Mouse (Mus musculus): ENCODE measurements around the gene Rbbp5.

DNA sequence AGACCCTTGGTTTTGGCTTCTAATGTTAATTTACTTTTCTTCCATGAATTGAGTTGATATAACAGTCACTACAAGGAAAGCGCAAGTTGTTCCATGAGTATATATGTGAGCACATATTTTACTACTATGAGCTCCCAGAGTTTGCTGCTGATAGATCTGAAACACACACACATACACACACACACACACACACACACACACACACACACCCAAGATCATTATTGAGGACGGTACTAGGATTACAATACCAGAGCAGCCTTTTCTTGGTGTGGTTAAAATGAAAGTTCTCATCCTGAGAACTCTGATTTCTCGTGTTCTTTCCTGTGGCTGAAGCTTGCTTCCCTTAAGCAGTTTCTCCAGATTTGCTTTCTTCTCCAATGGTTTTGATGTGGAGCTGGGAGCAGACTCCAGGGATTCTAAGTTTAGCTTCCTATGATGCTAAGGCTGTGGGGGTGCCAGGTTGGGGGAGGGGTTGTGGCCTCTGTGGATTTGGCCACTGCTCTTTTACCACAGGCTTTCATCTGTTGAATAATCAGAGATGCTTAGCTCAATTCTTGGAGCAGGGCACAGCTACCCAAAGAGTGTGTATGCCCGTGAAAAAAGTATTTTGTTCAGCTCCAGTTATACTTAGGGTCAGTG, 40.7 kb upstream of the Rbbp5 start:
- no peak for TF ChIP-seq POLR2A (IDR thresholded peaks at IDR 0.05; ENCODE audit: extremely low read depth, insufficient read depth, low read length)
- TF ChIP-seq CTCF (IDR thresholded peaks at IDR 0.05; ENCODE audit: extremely low read depth, insufficient read depth, low read length): no peak
